Mouse (Mus musculus) testis, adult 2 months (tissue): ENCODE results near the gene Hat1.

Experiments used
- CTCF ChIP-seq: fragments of 200-500 bp; IDR thresholded peaks from 2 replicates; pipeline ENCODE4 v1.5.1; 2012; ENCODE audit warnings: low read depth, mild to moderate bottlenecking, inconsistent platforms, low read length, moderate library complexity; ENCODE audit not compliant: control insufficient read depth, insufficient read depth, insufficient replicate concordance
- POLR2A ChIP-seq: fragments of 200-500 bp; IDR thresholded peaks from 2 replicates; pipeline ENCODE4 v1.6.1; 2012; ENCODE audit warnings: low read depth, mild to moderate bottlenecking, inconsistent platforms, low read length, moderate library complexity; ENCODE audit not compliant: control insufficient read depth

DNA sequence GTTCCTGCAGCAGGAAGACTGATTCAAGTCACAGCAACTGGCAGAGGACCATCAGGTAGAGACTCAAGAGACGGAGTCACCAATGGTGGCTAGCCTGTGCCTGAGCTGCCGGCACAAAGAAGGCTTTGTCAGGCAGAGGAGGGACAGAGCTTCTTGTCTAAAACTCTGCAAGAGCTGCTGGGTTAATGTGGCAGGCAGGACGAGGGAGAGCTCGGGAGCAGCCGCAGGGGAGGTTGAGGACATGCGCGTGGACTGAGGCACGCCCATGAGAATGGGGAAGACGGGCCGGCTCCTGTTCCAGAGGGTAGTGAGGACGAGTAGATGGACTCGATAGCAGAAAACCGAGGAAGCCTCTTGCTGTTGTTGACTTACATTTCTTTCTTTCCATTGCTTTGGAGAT is 69.9 kb downstream of the Hat1 start:
- no peak for TF ChIP-seq POLR2A
- no peak for TF ChIP-seq CTCF
